In genomic region chr13:114412326-114412725, GRCm38 (mm10) we compare ENCODE assay signal across 25 mouse cellular contexts. TPM values are rescaled to one million over a fixed set of nuclear protein-coding genes. Genes with fewer than 3 reads are reported as not detected.
DNase-seq lines count a peak whose midpoint lies in the region; ATAC-seq and TF ChIP-seq lines count a peak whose summit lies in the region.
"Had no signal": no experiment of that assay in that cellular context is flagged by ENCODE, and none has a peak within 500 bp of the region (broad histone marks: within the 10 kb centered on the region; RNA-seq: fewer than 3 reads in every experiment).

No protein-coding gene starts in this region.

- ATAC-seq in monocyte, adult 5-6 weeks (replicated peaks; ENCODE audit: insufficient number of reproducible peaks, low FRiP score, low TSS enrichment, poor library complexity, severe bottlenecking) = no peak
- ATAC-seq: CD4-positive, CD25-positive, alpha-beta regulatory T cell, adult 4 months; forebrain, embryonic 14.5 days; intestine, embryonic 15.5 days had no signal

- H3K27ac ChIP-seq in gastrocnemius, adult 2 months = no peak overlapping the region
- no peak overlapping the region for H3K27ac ChIP-seq in heart, embryonic 10.5 days
- H3K27ac ChIP-seq: embryonic facial prominence, embryonic 15.5 days; forebrain, embryonic 10.5 days; hindbrain, embryonic 10.5 days; hindbrain, embryonic 14.5 days; intestine, embryonic 15.5 days had no signal

- H3K4me1 ChIP-seq in heart, embryonic 10.5 days = no peaks in the 10 kb centered on the region
- H3K4me1 ChIP-seq: embryonic facial prominence, embryonic 15.5 days; heart, embryonic 12.5 days; intestine, embryonic 15.5 days had no signal

- DNase-seq in gastrocnemius, adult 2 months = peak; percentile 34
- DNase-seq in gastrocnemius, postnatal 10 days = no peak
- peak; percentile 10 for DNase-seq in heart, postnatal 4 days
- no peak for DNase-seq in heart, embryonic 10.5 days (ENCODE audit: low spot score)
- peak; percentile 69 for DNase-seq in 3T3-L1 (ENCODE audit: low read depth, low spot score)
- peak; percentile 54 for DNase-seq in adipocyte (ENCODE audit: low spot score)
- DNase-seq: adrenal gland, postnatal 25 days; B cell, adult 2 months; cerebellum, adult 18-20 months; cerebellum, adult 9-11 months; cerebellum, postnatal 36 days; gastrocnemius, postnatal 14 days; kidney, adult 18-20 months had no signal

- TF ChIP-seq CTCF in gastrocnemius, adult 2 months (IDR thresholded peaks at IDR 0.05) = no peak

- intact Hi-C loops in gastrocnemius, adult 2 months (cut with DNase I) = no loop called here

- no peaks in the 10 kb centered on the region for H3K9me3 ChIP-seq in heart, embryonic 10.5 days
- H3K9me3 ChIP-seq: embryonic facial prominence, embryonic 15.5 days; forebrain, embryonic 10.5 days; G1E; heart, embryonic 12.5 days; hindbrain, embryonic 10.5 days; intestine, embryonic 15.5 days had no signal

- no peaks in the 10 kb centered on the region for H3K27me3 ChIP-seq in heart, embryonic 10.5 days (ENCODE audit: insufficient read depth, poor library complexity, severe bottlenecking)
- H3K27me3 ChIP-seq: embryonic facial prominence, embryonic 15.5 days; heart, embryonic 12.5 days; intestine, embryonic 15.5 days had no signal

- H3K36me3 ChIP-seq in heart, embryonic 10.5 days = no peaks in the 10 kb centered on the region
- H3K36me3 ChIP-seq: embryonic facial prominence, embryonic 15.5 days; forebrain, embryonic 10.5 days; G1E; heart, embryonic 12.5 days; hindbrain, embryonic 10.5 days; intestine, embryonic 15.5 days had no signal

- H3K4me3 ChIP-seq in gastrocnemius, adult 2 months = no peak overlapping the region
- H3K4me3 ChIP-seq in heart, embryonic 10.5 days = no peak overlapping the region
- H3K4me3 ChIP-seq: embryonic facial prominence, embryonic 15.5 days; erythroblast, embryonic 14.5 days; forebrain, embryonic 10.5 days; heart, embryonic 12.5 days; hindbrain, embryonic 10.5 days; intestine, embryonic 15.5 days had no signal

RNA-seq across cellular contexts. Expression of gene Ndufs4, which starts 24.3 kb away (rescaled TPM):
- 100 to 1,000 TPM; 323 to 429 TPM for total RNA-seq in gastrocnemius, adult 2 months (2021)
- 100 to 1,000 TPM; 332 to 384 TPM for total RNA-seq in gastrocnemius, postnatal 10 days (2021)
- 100 to 1,000 TPM; 365 to 413 TPM for total RNA-seq in heart, postnatal 4 days (2021)
- polyA plus RNA-seq in heart, embryonic 10.5 days (2016; fragmentation: Nextera tagmentation; extraction: Ambion mirVana) = 318 and 348 TPM in 2 replicates
- total RNA-seq in monocyte, adult 5-6 weeks (2017) = 131 to 195 TPM (median 148 TPM) in 3 replicates

RNA-seq across cellular contexts. Expression of gene Fst, which starts 46.4 kb away (rescaled TPM):
- total RNA-seq in gastrocnemius, adult 2 months (2021) = 1 to 10 TPM; 4.7 to 7.3 TPM
- 10 to 100 TPM; 21.9 to 22.6 TPM for total RNA-seq in gastrocnemius, postnatal 10 days (2021)
- under 1 TPM; 0.74 to 0.88 TPM for total RNA-seq in heart, postnatal 4 days (2021)
- 3.7 and 10.6 TPM in 2 replicates for polyA plus RNA-seq in heart, embryonic 10.5 days (2016; fragmentation: Nextera tagmentation; extraction: Ambion mirVana)
- total RNA-seq in monocyte, adult 5-6 weeks (2017) = 0.11 TPM in 1 of 3 replicates, not detected in the others
- total RNA-seq: granulocyte monocyte progenitor cell, adult 5-6 weeks had no signal
- polyA plus RNA-seq: erythroblast, embryonic 14.5 days; G1E had no signal

Comparison
In these comparisons a context has a peak if more than half of its experiments do, and no peak if none do; other contexts are left out.
1. DNase-seq: peak in gastrocnemius, adult 2 months (single experiment), heart, postnatal 4 days (single experiment), 3T3-L1 (single experiment) and adipocyte (single experiment); none in gastrocnemius, postnatal 10 days (single experiment) and heart, embryonic 10.5 days (single experiment).